Mouse (Mus musculus) C2C12 (cell line): ENCODE results near the gene Gsto1.

Experiments
- CEBPB ChIP-seq: IDR thresholded peaks from one replicate; pipeline ENCODE4 v1.6.1; 2011; ENCODE audit warnings: low read depth, mild to moderate bottlenecking, control low read depth, moderate library complexity
- CTCF ChIP-seq: IDR thresholded peaks from one replicate; pipeline ENCODE4 v1.5.1; 2011; ENCODE audit not compliant: control insufficient read depth, insufficient read depth, insufficient read length
- MYOD1 ChIP-seq: IDR thresholded peaks from one replicate; pipeline ENCODE4 v1.6.1; 2011; ENCODE audit warnings: low read depth; ENCODE audit not compliant: control insufficient read depth, insufficient read length
- MYOG ChIP-seq: IDR thresholded peaks from one replicate; pipeline ENCODE4 v1.6.1; 2011; ENCODE audit not compliant: control insufficient read depth, insufficient read length; ENCODE audit errors: extremely low read depth

GRCm38 (mm10) chr19:47817692-47818091 is 37.1 kb upstream of the Gsto1 start:
- TF ChIP-seq MYOD1, result no peak
- no peak for TF ChIP-seq MYOG
- no peak for TF ChIP-seq CTCF
- TF ChIP-seq CEBPB, result no peak
